Mouse (Mus musculus) layer of hippocampus, adult 9-10 months (tissue): ENCODE measurements at regions not wholly inside any gene's neighbourhood (a gene's known extent, or its start where the extent isn't known, plus 50 kb on each side); places are given as distances from the start of the nearest gene placed in this dataset.

Source experiments
- DNase-seq: peaks from one replicate; pipeline ENCODE4 v3.0.0; 2022; ENCODE audit warnings: low spot score

GRCm38 (mm10) chr11:63287766-63288165, 159.0 kb downstream of the Pmp22 start:
- no peak for DNase-seq

- DNase-seq = no peak
These were observed 161.8 kb downstream of the Pmp22 start for GRCm38 (mm10) chr11:63290618-63291017.

GRCm38 (mm10) chr11:63293485-63293884, 164.7 kb downstream of the Pmp22 start:
- no peak for DNase-seq

DNA sequence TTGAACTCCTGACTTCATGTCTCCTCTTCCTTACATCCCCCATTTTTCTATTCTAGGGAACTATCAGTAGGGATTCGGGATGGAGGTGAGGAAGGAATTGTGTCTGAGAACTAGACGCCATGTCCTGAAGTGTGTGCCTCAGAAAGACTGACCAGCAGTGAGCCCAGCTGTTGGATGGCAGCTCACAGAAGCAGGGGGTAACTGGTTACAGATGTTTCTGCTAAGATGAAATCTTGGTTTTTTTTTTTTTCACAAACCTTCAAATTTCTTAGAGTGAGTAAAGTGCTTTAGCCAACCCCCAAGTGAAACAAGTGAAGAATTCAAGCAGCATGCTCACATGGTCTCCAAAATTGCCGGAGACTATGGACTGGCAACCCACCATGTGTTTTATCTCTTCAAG, 165.7 kb downstream of the Pmp22 start:
- DNase-seq = no peak

DNA sequence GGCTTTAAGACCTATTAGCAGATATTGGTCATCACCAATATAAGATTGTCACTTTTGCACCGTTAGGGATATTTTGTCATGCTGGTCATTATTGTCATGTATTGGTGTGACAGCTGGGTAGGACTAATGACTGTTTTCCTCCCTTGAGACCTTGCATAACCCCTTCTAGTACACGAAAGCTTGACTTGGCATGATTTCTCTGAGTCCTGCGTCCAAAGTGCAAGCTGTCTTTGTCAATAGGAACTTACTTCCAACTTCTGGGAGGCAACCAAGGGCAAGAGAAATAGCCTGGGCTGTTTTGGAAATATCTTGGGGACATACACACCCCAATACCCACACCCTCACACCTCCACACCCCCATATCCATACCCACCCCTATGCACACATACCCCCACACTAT, 167.7 kb downstream of the Pmp22 start:
- DNase-seq = no peak

DNA sequence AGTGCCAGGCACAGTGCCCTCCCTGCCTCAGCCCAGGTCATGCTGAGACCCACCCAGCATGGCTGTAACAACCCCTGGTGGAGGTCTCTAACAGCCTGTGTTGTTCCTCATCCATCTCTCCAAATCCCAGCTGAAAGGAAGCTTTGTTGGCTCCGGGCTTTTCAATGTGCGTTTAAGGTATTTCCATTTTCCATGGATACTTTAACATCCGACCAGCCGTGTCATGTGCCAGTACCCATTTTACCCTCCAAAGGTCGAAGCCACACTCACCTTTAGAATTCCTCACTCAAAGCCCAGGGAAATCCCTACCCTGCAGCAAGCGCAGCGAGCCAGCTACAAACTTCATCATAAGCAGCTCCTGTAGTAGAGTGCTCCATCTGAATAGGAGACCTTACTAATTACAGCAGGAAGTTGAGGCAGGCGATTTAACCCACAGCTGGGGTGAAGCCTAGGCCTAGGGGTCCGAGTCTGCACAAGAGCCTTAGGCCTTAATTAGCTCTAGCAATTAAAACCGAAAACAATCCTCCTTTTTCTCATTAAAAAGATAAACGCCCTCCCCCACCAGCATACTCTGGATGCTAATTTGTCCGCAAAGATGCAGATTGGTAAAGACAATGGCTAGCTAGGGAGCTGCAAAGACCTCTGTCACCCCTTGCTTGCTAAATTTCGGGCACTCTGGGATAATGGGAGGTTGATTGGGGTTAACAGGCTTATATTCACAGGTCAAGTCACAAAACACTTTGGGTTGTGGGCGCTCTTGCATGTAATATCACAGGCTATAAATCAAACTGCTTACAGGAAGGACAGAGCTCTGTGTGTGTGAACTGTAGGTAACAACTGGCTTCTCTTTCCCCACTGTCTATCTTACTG, 171.2 kb downstream of the Pmp22 start:
- DNase-seq = no peak

DNA sequence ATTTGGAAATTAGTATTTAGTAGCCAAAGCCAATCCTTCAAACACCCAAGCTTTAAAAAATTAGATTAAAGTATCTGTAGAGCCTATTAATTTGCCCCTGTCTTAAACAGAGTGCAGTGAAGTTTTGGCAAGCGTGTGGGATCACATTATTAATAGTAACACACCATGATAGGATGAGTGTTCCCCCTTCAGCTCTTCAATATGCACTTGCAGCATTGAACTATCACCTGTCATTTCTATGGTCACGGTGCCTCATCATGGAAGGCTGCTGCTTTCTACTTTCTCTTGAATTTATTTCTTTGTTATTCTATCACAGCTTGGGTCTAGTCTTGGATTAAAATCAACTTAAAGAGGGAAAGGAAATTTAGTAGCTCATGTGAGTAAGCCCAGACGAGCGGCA, 196.4 kb downstream of the Pmp22 start:
- DNase-seq = no peak

DNA sequence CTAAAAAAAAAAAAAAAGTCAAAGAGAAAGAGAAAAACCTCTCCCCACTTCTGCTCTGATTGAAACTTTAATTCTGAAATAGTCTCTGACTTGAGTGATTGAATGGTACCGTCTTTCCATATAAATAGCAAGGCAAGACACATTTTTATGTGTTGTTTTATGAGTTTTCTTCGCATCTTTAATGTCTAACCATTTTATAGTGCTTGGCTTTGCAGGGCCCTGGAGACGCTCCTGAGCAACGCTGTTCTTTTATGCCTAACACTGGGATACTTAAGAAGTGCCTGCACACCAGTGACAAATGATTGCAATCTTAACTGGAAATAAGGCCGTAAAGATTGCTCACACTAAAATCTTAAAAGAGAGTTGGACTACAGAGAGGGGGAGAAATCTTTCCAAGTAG, 198.1 kb downstream of the Pmp22 start:
- no peak for DNase-seq

GRCm38 (mm10) chr11:63337503-63337902, 208.7 kb downstream of the Pmp22 start:
- DNase-seq = no peak

DNA sequence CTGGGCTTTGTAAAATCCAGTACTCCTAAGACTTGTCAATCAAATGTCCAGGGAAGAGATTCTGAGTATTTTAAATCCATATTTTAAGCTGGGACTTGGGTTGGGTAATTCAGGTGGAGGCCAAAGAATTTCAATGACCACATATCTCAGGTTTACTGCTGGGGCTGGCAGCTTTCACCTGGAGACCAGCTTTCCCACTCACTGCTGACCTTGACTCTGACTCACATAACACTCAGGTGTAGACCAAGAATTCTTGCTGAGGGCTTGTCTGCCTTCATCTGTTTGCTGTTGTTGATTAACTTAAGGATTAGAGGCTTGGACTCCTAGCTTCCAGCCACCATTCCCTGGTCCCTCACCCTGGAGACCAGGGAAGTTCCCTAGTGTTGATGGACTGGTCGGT, 209.5 kb downstream of the Pmp22 start:
- no peak for DNase-seq

DNA sequence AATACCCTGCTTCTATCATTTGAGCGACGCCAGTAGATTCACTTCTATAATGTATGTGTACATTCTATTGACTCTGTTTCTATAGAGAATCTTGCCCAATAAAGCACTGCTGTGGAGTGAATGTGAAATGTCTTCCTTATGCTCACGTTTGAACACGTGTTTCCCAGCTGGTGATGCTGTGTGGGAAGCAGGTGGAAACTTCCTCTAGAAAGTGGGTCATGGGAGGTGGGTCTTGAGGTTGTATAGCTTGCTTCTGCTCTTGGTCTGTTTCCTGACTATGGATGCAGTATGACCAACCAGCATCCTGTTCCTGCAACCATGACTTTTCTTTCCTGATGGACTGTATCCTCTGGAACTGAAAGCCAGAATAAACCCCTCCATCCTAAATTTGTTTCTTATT, 216.9 kb downstream of the Pmp22 start:
- DNase-seq = no peak

GRCm38 (mm10) chr11:63350123-63350696, 221.4 kb downstream of the Pmp22 start:
- DNase-seq = no peak

DNA sequence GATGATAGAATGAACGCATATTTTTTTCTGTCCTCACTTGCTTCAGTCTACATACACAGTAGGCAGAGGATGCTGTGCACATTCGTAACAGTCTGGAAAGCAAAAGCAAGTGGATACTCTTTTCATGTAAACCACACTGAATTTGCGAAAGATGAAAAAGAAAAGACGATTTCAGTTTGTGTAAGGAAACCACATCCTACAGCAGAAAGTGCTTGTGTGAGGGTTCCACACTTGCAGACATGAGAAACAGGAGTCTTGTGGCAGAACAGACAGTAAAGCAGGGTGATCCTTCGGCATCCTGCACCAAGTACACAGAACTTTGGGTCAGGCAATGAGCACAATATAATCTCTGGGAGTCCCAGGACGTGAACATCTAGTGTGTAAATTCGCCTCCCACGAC, 223.2 kb downstream of the Pmp22 start:
- DNase-seq = no peak

DNA sequence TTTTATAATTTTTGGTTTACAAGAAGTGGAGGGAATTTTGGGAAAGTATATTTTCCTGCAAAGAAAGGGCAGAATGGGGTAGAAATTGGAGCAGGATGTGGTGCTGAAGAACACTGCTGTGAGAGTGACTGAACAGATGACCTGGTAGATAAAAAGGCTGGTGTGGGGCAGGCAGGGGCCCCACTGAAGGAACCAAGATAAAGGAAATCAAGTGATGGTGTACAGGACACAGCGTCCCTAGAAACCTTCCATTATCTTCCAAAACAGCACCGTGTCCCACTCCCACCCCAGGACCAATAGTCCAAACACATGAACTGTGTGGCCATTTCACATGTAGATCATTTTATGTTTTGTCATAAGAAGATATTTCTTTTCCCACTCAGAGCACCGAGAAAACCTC, 224.2 kb downstream of the Pmp22 start:
- DNase-seq = no peak

DNA sequence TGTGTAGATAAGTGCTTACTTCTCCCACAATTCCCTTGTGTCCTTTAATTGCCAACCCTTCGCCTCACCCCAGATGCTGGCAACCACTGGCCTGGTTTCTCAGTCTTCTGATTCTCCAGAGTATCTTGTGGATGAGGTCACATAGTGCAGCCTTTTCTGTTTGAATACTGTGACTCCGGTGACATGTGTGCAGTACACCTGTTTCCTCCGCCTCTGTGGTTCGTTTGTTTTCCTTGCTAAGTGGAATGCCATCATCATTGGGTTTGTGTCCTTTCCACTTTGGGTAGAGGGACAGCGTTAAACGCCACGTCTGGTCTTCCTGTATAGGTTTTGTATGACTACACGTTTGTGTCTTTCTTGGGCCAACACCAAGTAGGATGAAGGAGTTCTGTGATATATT, 224.9 kb downstream of the Pmp22 start:
- no peak for DNase-seq

- DNase-seq = no peak
These were observed 229.1 kb downstream of the Pmp22 start for GRCm38 (mm10) chr11:63357772-63358344.

- no peak for DNase-seq
These were observed 239.0 kb downstream of the Pmp22 start for GRCm38 (mm10) chr11:63367756-63368265.

GRCm38 (mm10) chr11:63369475-63369874, 240.7 kb downstream of the Pmp22 start:
- no peak for DNase-seq

DNA sequence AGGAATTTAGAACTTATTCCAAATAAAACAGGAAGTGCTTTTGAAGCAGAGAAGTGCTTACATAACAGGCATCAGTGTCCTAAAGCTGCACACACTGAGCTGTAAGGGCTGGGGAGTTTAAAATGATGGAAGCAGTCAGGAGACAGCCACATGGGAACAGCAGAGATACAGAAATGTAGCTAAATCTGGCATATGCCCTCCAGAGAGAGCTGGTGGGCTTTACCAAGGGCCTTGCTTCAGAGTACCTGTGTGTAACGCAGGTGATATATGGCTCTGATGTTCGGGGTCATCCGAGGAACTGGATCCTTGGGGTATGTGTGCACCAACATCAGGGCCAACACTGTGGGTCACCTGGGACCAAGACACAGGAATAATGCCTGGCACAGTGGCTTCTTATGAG, 247.5 kb downstream of the Pmp22 start:
- DNase-seq = no peak

DNA sequence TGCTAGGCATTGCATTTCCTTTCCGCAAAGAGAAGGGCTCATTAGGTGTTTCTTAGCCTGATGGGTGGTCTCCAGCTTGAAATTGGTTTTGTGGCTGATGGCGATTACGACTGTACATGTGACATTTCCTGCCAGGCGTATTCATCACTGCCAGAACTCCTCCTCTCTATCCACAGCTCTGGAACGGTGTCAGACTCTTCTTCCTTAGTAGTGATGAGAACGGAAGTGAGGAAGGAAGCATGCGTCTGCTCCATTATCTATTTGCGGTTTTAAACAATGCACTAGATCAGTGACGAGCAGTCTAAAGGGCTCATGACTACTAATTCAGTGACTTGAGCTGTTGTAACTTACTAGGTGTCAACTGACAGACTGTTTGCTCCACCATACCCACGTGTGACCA, 248.2 kb downstream of the Pmp22 start:
- DNase-seq = no peak

GRCm38 (mm10) chr11:63388247-63388646, 259.5 kb downstream of the Pmp22 start:
- no peak for DNase-seq

- peak; percentile 11 for DNase-seq
These were observed 262.7 kb downstream of the Pmp22 start for GRCm38 (mm10) chr11:63391478-63391877.

GRCm38 (mm10) chr11:63392378-63392777, 263.6 kb downstream of the Pmp22 start:
- DNase-seq = no peak
